Mouse (Mus musculus): ENCODE measurements around the gene Gsdmc4. TPM values are rescaled to one million over a fixed set of nuclear protein-coding genes. Genes with fewer than 3 reads are reported as not detected.
"Not testable (repeated sequence)": the region's sequence is repeated elsewhere in the genome, so short reads cannot be mapped to it uniquely, and the experiment has no call there.

Gsdmc4 gene
- total RNA-seq (2017) = not detected in 2 replicates

DNA sequence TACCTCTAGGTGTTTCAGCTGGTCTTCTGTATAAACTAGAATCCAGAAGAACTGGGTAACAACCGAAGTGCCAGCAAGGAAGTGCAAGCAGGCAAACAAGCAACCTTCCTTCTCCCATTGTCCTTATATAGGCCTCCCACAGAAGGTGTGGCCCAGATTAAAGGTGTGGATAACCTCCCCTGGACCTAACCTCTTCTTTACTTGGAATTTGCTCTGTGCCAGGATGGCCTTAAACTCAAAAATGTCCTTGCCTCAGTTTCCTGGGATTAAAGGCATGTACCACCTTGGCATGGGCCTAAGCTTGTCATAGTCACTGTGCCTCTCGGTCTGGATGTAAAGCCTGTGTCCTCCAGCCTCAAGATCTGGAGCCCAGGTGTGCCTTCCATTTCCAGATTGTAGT is at the start of gene Gsdmc4:
Gene Gsdmc4 (minus strand): TSS at position 101 of the 400 bp plus-strand sequence.
- ATAC-seq (replicated peaks in 1 of 2; ENCODE audit: insufficient read depth in 1 of 2, low FRiP score in 2 of 2, low TSS enrichment in 1 of 2, low read depth in 1 of 2, poor library complexity in 2 of 2, severe bottlenecking in 2 of 2) = not testable (repeated sequence)

DNA sequence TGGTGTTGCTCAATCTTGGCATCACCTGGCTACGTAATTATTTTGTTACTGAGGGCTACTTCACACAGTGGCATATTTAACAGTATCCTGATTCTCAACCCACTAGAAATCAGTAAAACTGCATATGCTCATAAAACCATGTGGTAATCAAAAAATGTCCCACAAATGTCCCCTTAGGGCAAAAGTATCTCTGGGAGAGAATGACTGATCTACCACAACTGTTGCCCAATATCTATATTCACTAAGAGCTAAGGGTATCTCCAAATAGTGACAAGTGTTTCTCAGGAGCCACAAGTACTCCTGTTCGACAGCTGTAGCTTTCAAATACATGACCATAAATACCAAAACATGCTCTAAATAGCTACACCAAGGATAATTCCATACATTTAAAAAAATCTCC is 48.4 kb upstream of the Gsdmc4 start:
- no peak for ATAC-seq (replicated peaks in 1 of 2; ENCODE audit: insufficient read depth in 1 of 2, low FRiP score in 2 of 2, low TSS enrichment in 1 of 2, low read depth in 1 of 2, poor library complexity in 2 of 2, severe bottlenecking in 2 of 2)

DNA sequence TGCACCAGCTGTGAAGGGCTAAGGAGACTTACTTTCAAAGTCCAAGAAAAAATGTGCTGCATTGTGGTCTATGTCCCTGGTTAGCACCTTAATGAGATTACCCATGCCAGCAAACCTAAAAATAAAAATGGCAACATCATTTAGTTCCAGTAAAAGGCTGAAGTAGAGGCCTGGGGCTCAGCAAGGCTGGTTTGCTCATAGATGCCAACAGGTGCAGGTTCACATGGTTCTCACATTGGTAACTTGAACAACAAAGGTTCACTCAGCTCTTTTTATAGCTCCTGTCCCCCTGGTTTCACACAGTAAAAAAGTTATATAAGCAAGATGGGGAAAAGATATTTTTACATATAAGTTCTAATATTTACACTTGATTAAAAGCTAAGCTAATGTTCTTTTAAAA is 45.5 kb upstream of the Gsdmc4 start:
- ATAC-seq (replicated peaks in 1 of 2; ENCODE audit: insufficient read depth in 1 of 2, low FRiP score in 2 of 2, low TSS enrichment in 1 of 2, low read depth in 1 of 2, poor library complexity in 2 of 2, severe bottlenecking in 2 of 2) = no peak

GRCm38 (mm10) chr15:63953256-63953655 is 41.2 kb upstream of the Gsdmc4 start:
- ATAC-seq (replicated peaks in 1 of 2; ENCODE audit: insufficient read depth in 1 of 2, low FRiP score in 2 of 2, low TSS enrichment in 1 of 2, low read depth in 1 of 2, poor library complexity in 2 of 2, severe bottlenecking in 2 of 2) = peak; percentile 21 to 46; a peak in 1 of 4 replicates

GRCm38 (mm10) chr15:63941221-63941620 is 29.1 kb upstream of the Gsdmc4 start:
- ATAC-seq (replicated peaks in 1 of 2; ENCODE audit: insufficient read depth in 1 of 2, low FRiP score in 2 of 2, low TSS enrichment in 1 of 2, low read depth in 1 of 2, poor library complexity in 2 of 2, severe bottlenecking in 2 of 2) = no peak

GRCm38 (mm10) chr15:63932656-63933055 is 20.6 kb upstream of the Gsdmc4 start:
- no peak; a peak in 1 of 4 replicates for ATAC-seq (replicated peaks in 1 of 2; ENCODE audit: insufficient read depth in 1 of 2, low FRiP score in 2 of 2, low TSS enrichment in 1 of 2, low read depth in 1 of 2, poor library complexity in 2 of 2, severe bottlenecking in 2 of 2)

GRCm38 (mm10) chr15:63931404-63931803 is 19.3 kb upstream of the Gsdmc4 start:
- no peak for ATAC-seq (replicated peaks in 1 of 2; ENCODE audit: insufficient read depth in 1 of 2, low FRiP score in 2 of 2, low TSS enrichment in 1 of 2, low read depth in 1 of 2, poor library complexity in 2 of 2, severe bottlenecking in 2 of 2)

- no peak for ATAC-seq (replicated peaks in 1 of 2; ENCODE audit: insufficient read depth in 1 of 2, low FRiP score in 2 of 2, low TSS enrichment in 1 of 2, low read depth in 1 of 2, poor library complexity in 2 of 2, severe bottlenecking in 2 of 2)
Observed at GRCm38 (mm10) chr15:63930107-63931041, 18.3 kb upstream of the Gsdmc4 start.

DNA sequence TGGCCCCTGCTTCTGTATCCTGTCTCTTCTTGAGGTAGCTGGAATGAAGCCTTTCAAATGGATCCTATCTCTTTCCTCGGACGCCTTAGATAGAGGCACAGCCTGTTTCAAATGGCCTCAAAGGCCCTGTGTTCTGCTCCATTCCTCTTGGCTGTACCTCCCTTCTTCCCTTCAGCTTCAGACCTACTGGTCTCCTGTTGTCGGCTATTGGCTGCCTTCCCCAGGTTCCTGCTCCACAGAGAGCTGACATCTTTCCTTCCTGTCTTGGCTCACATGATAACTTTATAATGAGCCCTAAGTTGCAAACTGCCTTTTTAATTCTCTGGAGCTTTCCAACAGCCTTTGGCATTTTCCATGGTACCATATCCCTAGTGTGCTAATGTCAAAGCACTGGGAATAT is 14.1 kb upstream of the Gsdmc4 start:
- no peak for ATAC-seq (replicated peaks in 1 of 2; ENCODE audit: insufficient read depth in 1 of 2, low FRiP score in 2 of 2, low TSS enrichment in 1 of 2, low read depth in 1 of 2, poor library complexity in 2 of 2, severe bottlenecking in 2 of 2)

GRCm38 (mm10) chr15:63924484-63924883 is 12.4 kb upstream of the Gsdmc4 start:
- peak; percentile 61 to 69 for ATAC-seq (replicated peaks in 1 of 2; ENCODE audit: insufficient read depth in 1 of 2, low FRiP score in 2 of 2, low TSS enrichment in 1 of 2, low read depth in 1 of 2, poor library complexity in 2 of 2, severe bottlenecking in 2 of 2)

GRCm38 (mm10) chr15:63921618-63922017 is 9.5 kb upstream of the Gsdmc4 start:
- ATAC-seq (replicated peaks in 1 of 2; ENCODE audit: insufficient read depth in 1 of 2, low FRiP score in 2 of 2, low TSS enrichment in 1 of 2, low read depth in 1 of 2, poor library complexity in 2 of 2, severe bottlenecking in 2 of 2) = not testable (repeated sequence)

GRCm38 (mm10) chr15:63919728-63920127 is 7.6 kb upstream of the Gsdmc4 start:
- not testable (repeated sequence) for ATAC-seq (replicated peaks in 1 of 2; ENCODE audit: insufficient read depth in 1 of 2, low FRiP score in 2 of 2, low TSS enrichment in 1 of 2, low read depth in 1 of 2, poor library complexity in 2 of 2, severe bottlenecking in 2 of 2)

DNA sequence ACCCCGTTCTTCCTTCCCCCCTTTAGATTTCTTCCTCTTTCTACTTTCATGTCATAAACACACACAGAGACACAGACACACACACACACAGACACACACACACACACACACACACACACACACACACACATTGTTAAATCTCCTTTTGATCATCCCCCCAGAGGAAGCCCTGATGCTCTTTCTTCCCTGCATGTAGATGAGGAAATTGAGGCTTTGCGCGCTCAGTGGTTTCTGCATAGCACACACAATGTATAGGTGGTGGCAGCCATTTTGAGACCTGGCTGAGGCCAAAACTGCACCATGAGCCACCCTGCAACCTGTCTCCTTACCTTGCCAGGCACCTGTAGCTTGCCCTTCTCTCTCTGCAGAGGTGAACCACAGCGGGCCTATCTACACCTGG is 4.5 kb upstream of the Gsdmc4 start:
- 0 out of 4 replicates have a peak, but pooled peaks of 1 of the 2 experiments have one; percentile 14 for ATAC-seq (replicated peaks in 1 of 2; ENCODE audit: insufficient read depth in 1 of 2, low FRiP score in 2 of 2, low TSS enrichment in 1 of 2, low read depth in 1 of 2, poor library complexity in 2 of 2, severe bottlenecking in 2 of 2)

DNA sequence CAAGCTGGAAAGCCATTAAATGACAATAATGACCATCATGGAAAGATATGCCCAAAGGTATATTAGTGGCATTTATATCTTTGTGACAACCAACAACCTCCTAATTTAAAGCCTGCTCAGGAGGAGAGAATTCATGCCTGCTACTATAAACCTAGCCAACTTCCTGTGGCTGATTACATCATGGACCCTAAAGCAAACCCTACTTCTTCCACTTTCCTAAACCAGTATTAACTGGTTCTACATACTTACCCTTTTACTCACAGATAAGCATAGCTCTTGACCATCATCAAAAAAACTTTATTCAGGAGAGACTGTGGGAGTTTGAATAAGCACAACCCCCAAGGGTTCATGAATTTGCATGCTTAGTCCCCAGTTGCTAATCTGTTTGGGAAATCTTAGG is 2.2 kb downstream of the Gsdmc4 start:
- ATAC-seq (replicated peaks in 1 of 2; ENCODE audit: insufficient read depth in 1 of 2, low FRiP score in 2 of 2, low TSS enrichment in 1 of 2, low read depth in 1 of 2, poor library complexity in 2 of 2, severe bottlenecking in 2 of 2) = not testable (repeated sequence)

- ATAC-seq (replicated peaks in 1 of 2; ENCODE audit: insufficient read depth in 1 of 2, low FRiP score in 2 of 2, low TSS enrichment in 1 of 2, low read depth in 1 of 2, poor library complexity in 2 of 2, severe bottlenecking in 2 of 2) = peak; percentile 84 to 90
Observed at GRCm38 (mm10) chr15:63895560-63896353, 16.3 kb downstream of the Gsdmc4 start.

- not testable (repeated sequence) for ATAC-seq (replicated peaks in 1 of 2; ENCODE audit: insufficient read depth in 1 of 2, low FRiP score in 2 of 2, low TSS enrichment in 1 of 2, low read depth in 1 of 2, poor library complexity in 2 of 2, severe bottlenecking in 2 of 2)
Observed at GRCm38 (mm10) chr15:63888440-63888839, 23.7 kb downstream of the Gsdmc4 start.

DNA sequence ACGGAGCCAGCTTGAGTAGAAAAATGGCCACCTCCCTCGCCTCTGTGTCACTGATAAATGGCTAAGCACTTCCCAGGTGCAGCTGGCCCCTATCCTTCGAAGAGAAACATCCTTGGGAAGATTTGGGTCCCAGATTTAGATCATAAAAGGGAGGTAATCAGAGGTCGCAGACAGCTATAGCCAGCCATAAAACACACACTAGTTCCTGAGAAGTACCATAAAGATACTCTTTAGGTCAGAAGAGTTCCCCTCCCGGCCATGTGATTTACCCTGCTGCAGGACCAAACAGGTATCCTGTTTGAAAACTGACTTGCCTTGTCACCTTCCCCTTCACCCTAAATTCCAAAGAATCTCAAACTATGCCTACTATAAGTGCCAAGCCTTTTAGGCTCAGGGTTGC is 24.1 kb downstream of the Gsdmc4 start:
- not testable (repeated sequence) for ATAC-seq (replicated peaks in 1 of 2; ENCODE audit: insufficient read depth in 1 of 2, low FRiP score in 2 of 2, low TSS enrichment in 1 of 2, low read depth in 1 of 2, poor library complexity in 2 of 2, severe bottlenecking in 2 of 2)

GRCm38 (mm10) chr15:63878458-63878857 is 33.6 kb downstream of the Gsdmc4 start, which contains the start of gene Gsdmc3:
Gene Gsdmc3, minus strand, starts transcription at chr15:63878558.
- not testable (repeated sequence) for ATAC-seq (replicated peaks in 1 of 2; ENCODE audit: insufficient read depth in 1 of 2, low FRiP score in 2 of 2, low TSS enrichment in 1 of 2, low read depth in 1 of 2, poor library complexity in 2 of 2, severe bottlenecking in 2 of 2)
